Mouse (Mus musculus) stomach, postnatal 0 days (tissue): ENCODE measurements around the gene Ppp2r5c.
A peak's percentile ranks its signal among the peaks of the same experiment; 100 is the strongest.

Source experiments
- CTCF ChIP-seq: IDR thresholded peaks from 2 replicates; pipeline ENCODE4 v1.5.1; 2016; ENCODE audit warnings: antibody characterized with exemption, low read depth, mild to moderate bottlenecking, moderate library complexity
- EP300 ChIP-seq: optimal IDR thresholded peaks from 2 replicates; pipeline ENCODE3; 2016; ENCODE audit warnings: antibody characterized with exemption

- no peak for TF ChIP-seq EP300
- peak; percentile 64 for TF ChIP-seq CTCF
Measured at GRCm38 (mm10) chr12:110416244-110416643, 30.7 kb upstream of the Ppp2r5c start.
